Mouse (Mus musculus) liver, embryonic 13.5 days (tissue): ENCODE measurements around the gene Alpl. TPM values are rescaled to one million over a fixed set of nuclear protein-coding genes. Genes with fewer than 3 reads are reported as not detected.

ENCODE experiments used
- ATAC-seq: fragments of 200-750 bp; cut with Nextera tagmentation; 2 replicates; pipeline ENCODE4 v1.8.0; 2017; ENCODE audit warnings: low read depth, mild to moderate bottlenecking, moderate number of reproducible peaks, moderate library complexity
- DNase-seq: peaks from one replicate; pipeline ENCODE4 v3.0.0; 2022
- H3K27ac ChIP-seq: fragments of 300-500 bp; sonication (generic); 2 replicates; pipeline ENCODE4 v1.5.1; 2015; ENCODE audit warnings: moderate library complexity, mild to moderate bottlenecking, inconsistent platforms
- H3K27me3 ChIP-seq: fragments of 300-500 bp; sonication (generic); 2 replicates; pipeline ENCODE4 v1.6.1; 2015; ENCODE audit warnings: mild to moderate bottlenecking, inconsistent platforms
- H3K36me3 ChIP-seq: fragments of 300-500 bp; sonication (generic); 2 replicates; pipeline ENCODE4 v1.6.1; 2015; ENCODE audit warnings: mild to moderate bottlenecking, inconsistent platforms
- H3K4me1 ChIP-seq: fragments of 300-500 bp; sonication (generic); replicated peaks from 2 replicates; pipeline ENCODE4 v1.6.1; 2015; ENCODE audit warnings: inconsistent platforms
- H3K4me2 ChIP-seq: fragments of 300-500 bp; sonication (generic); 2 replicates; pipeline ENCODE4 v1.6.1; 2015; ENCODE audit warnings: inconsistent platforms, mild to moderate bottlenecking, moderate library complexity
- H3K4me3 ChIP-seq: fragments of 300-500 bp; sonication (generic); replicated peaks from 2 replicates; pipeline ENCODE4 v1.5.1; 2015; ENCODE audit warnings: mild to moderate bottlenecking, inconsistent platforms
- H3K9ac ChIP-seq: fragments of 300-500 bp; sonication (generic); 2 replicates; pipeline ENCODE4 v1.6.1; 2015; ENCODE audit warnings: mild to moderate bottlenecking, inconsistent platforms
- H3K9me3 ChIP-seq: fragments of 300-500 bp; sonication (generic); replicated peaks from 2 replicates; pipeline ENCODE4 v1.6.1; 2016; ENCODE audit warnings: inconsistent platforms
- WGBS: fragments of 180-500 bp; shearing (Covaris S2); methylation state at CpG from one replicate; pipeline ENCODE4 v1.1.7; 2015; ENCODE audit not compliant: insufficient replicate concordance; 5-methylcytosine and 5-hydroxymethylcytosine counted together
- polyA plus RNA-seq: library from polyadenylated mRNA; unstranded; fragments of >200 nt; fragmentation: Nextera tagmentation; extraction: Ambion mirVana; gene quantifications from 2 replicates; pipeline ENCODE4 v1.2.1, GENCODE M21; 2015

Gene Alpl
- polyA plus RNA-seq, 1 experiment from 2014 or later: 6.3 TPM

- DNase-seq (no peak), ATAC-seq (no peak)
- H3K4me1 ChIP-seq: peaks cover 25% of the 10 kb centered on the region
- peaks cover 63% of the 10 kb centered on the region for H3K27me3 ChIP-seq
- H3K9me3 ChIP-seq: no peaks in the 10 kb centered on the region
- 55% methylated on average over 15 of the region's 15 CpGs for WGBS
- H3K4me3 ChIP-seq: no peak overlapping the region
- H3K4me2 ChIP-seq: no peak overlapping the region
- no peak overlapping the region for H3K9ac ChIP-seq
- no peak overlapping the region for H3K27ac ChIP-seq
- H3K36me3 ChIP-seq: no peaks in the 10 kb centered on the region
Measured at GRCm38 (mm10) chr4:137717671-137718070, 78.5 kb downstream of the Alpl start.

- H3K27me3 ChIP-seq: peaks cover 57% of the 10 kb centered on the region
- 57% methylated on average over 7 of the region's 7 CpGs for WGBS
- no peaks in the 10 kb centered on the region for H3K9me3 ChIP-seq
- no peaks in the 10 kb centered on the region for H3K36me3 ChIP-seq
- H3K4me2 ChIP-seq: no peak overlapping the region
- ATAC-seq (no peak), DNase-seq (no peak)
- H3K9ac ChIP-seq: no peak overlapping the region
- no peak overlapping the region for H3K27ac ChIP-seq
- no peak overlapping the region for H3K4me3 ChIP-seq
- H3K4me1 ChIP-seq: peaks cover 27% of the 10 kb centered on the region
Measured at GRCm38 (mm10) chr4:137717005-137717404, 79.2 kb downstream of the Alpl start.

GRCm38 (mm10) chr4:137714020-137714624 is 82.1 kb downstream of the Alpl start:
- no peak overlapping the region for H3K9ac ChIP-seq
- H3K27me3 ChIP-seq: peaks cover 46% of the 10 kb centered on the region
- no peak overlapping the region for H3K4me3 ChIP-seq
- H3K4me2 ChIP-seq: no peak overlapping the region
- H3K27ac ChIP-seq: no peak overlapping the region
- ATAC-seq (no peak), DNase-seq (no peak)
- no peaks in the 10 kb centered on the region for H3K9me3 ChIP-seq
- H3K4me1 ChIP-seq: peaks cover 21% of the 10 kb centered on the region
- H3K36me3 ChIP-seq: no peaks in the 10 kb centered on the region
- WGBS: 19% methylated on average over 8 of the region's 8 CpGs

- H3K36me3 ChIP-seq: no peaks in the 10 kb centered on the region
- WGBS: 29% methylated on average over 13 of the region's 13 CpGs
- no peaks in the 10 kb centered on the region for H3K9me3 ChIP-seq
- H3K27ac ChIP-seq: no peak overlapping the region
- peaks cover 46% of the 10 kb centered on the region for H3K27me3 ChIP-seq
- no peak overlapping the region for H3K4me2 ChIP-seq
- no peak overlapping the region for H3K4me3 ChIP-seq
- DNase-seq (no peak), ATAC-seq (peak; percentile 44; the same call in 1 of the 2 replicates)
- peaks cover 22% of the 10 kb centered on the region for H3K4me1 ChIP-seq
- no peak overlapping the region for H3K9ac ChIP-seq
Measured at GRCm38 (mm10) chr4:137712963-137713362, 83.2 kb downstream of the Alpl start.

GRCm38 (mm10) chr4:137707216-137707990 is 88.8 kb downstream of the Alpl start:
- Histone ChIP-seq H3K36me3 (no peaks in the 10 kb centered on the region), H3K4me3 (peak overlapping the region; percentile 55), H3K27me3 (peaks cover 52% of the 10 kb centered on the region), H3K9me3 (no peaks in the 10 kb centered on the region), H3K27ac (peak overlapping the region; percentile 75; the same call in 1 of the 2 replicates), H3K9ac (peak overlapping the region; percentile 54), H3K4me1 (peaks cover 21% of the 10 kb centered on the region), H3K4me2 (peak overlapping the region; percentile 69)
- DNase-seq: peak; percentile 77
- ATAC-seq: peak; percentile 75
- WGBS: 4% methylated on average over 52 of the region's 52 CpGs

- Histone ChIP-seq H3K27me3 (peaks cover 52% of the 10 kb centered on the region), H3K4me1 (peaks cover 21% of the 10 kb centered on the region), H3K9me3 (no peaks in the 10 kb centered on the region), H3K4me3 (no peak overlapping the region), H3K27ac (peak overlapping the region; percentile 75), H3K4me2 (peak overlapping the region; percentile 69), H3K9ac (no peak overlapping the region), H3K36me3 (no peaks in the 10 kb centered on the region)
- no peak for DNase-seq
- WGBS: 59% methylated on average over 7 of the region's 7 CpGs
- peak; percentile 24; the same call in 1 of the 2 replicates for ATAC-seq
Measured at GRCm38 (mm10) chr4:137706510-137706909, 89.7 kb downstream of the Alpl start.

GRCm38 (mm10) chr4:137705379-137705778 is 90.8 kb downstream of the Alpl start:
- no peaks in the 10 kb centered on the region for H3K9me3 ChIP-seq
- no peak overlapping the region for H3K4me3 ChIP-seq
- ATAC-seq (no peak), DNase-seq (no peak)
- H3K27ac ChIP-seq: no peak overlapping the region; the same call in 1 of the 2 replicates
- H3K9ac ChIP-seq: no peak overlapping the region
- peaks cover 21% of the 10 kb centered on the region for H3K4me1 ChIP-seq
- no peaks in the 10 kb centered on the region for H3K36me3 ChIP-seq
- peaks cover 46% of the 10 kb centered on the region for H3K27me3 ChIP-seq
- no peak overlapping the region for H3K4me2 ChIP-seq
- 61% methylated on average over 5 of the region's 5 CpGs for WGBS

- DNase-seq (no peak), ATAC-seq (no peak)
- WGBS: 36% methylated on average over 2 of the region's 2 CpGs
- no peaks in the 10 kb centered on the region for H3K9me3 ChIP-seq
- H3K4me3 ChIP-seq: no peak overlapping the region
- no peak overlapping the region for H3K4me2 ChIP-seq
- H3K27ac ChIP-seq: no peak overlapping the region
- peaks cover 38% of the 10 kb centered on the region for H3K27me3 ChIP-seq
- peaks cover 26% of the 10 kb centered on the region for H3K4me1 ChIP-seq
- no peaks in the 10 kb centered on the region for H3K36me3 ChIP-seq
- no peak overlapping the region for H3K9ac ChIP-seq
Measured at GRCm38 (mm10) chr4:137704561-137704960, 91.6 kb downstream of the Alpl start.

- H3K4me1 ChIP-seq: peaks cover 30% of the 10 kb centered on the region
- no peak overlapping the region for H3K4me2 ChIP-seq
- no peaks in the 10 kb centered on the region for H3K9me3 ChIP-seq
- DNase-seq (no peak), ATAC-seq (no peak)
- H3K27ac ChIP-seq: no peak overlapping the region
- no peak overlapping the region for H3K9ac ChIP-seq
- H3K36me3 ChIP-seq: no peaks in the 10 kb centered on the region
- H3K27me3 ChIP-seq: peaks cover 24% of the 10 kb centered on the region
- WGBS: 64% methylated on average over 5 of the region's 5 CpGs
- no peak overlapping the region for H3K4me3 ChIP-seq
Measured at GRCm38 (mm10) chr4:137703077-137703476, 93.1 kb downstream of the Alpl start.

GRCm38 (mm10) chr4:137700960-137701359 is 95.2 kb downstream of the Alpl start:
- no peak for ATAC-seq
- Histone ChIP-seq H3K9ac (no peak overlapping the region), H3K36me3 (no peaks in the 10 kb centered on the region), H3K9me3 (no peaks in the 10 kb centered on the region), H3K4me3 (no peak overlapping the region), H3K27me3 (0 out of 2 replicates have a peak, but pooled peaks cover 4% of the 10 kb centered on the region), H3K4me2 (no peak overlapping the region), H3K4me1 (peaks cover 19% of the 10 kb centered on the region), H3K27ac (no peak overlapping the region)
- WGBS: 27% methylated on average over 6 of the region's 6 CpGs
- DNase-seq: no peak

GRCm38 (mm10) chr4:137699264-137700211 is 96.6 kb downstream of the Alpl start:
- ATAC-seq: no peak
- Histone ChIP-seq H3K27me3 (0 out of 2 replicates have a peak, but pooled peaks cover 2% of the 10 kb centered on the region), H3K4me1 (peaks cover 15% of the 10 kb centered on the region; the same call in 1 of the 2 replicates), H3K9ac (no peak overlapping the region), H3K4me2 (no peak overlapping the region), H3K4me3 (no peak overlapping the region), H3K36me3 (no peaks in the 10 kb centered on the region), H3K9me3 (no peaks in the 10 kb centered on the region), H3K27ac (no peak overlapping the region)
- no peak for DNase-seq
- WGBS: 31% methylated on average over 21 of the region's 21 CpGs
